Mouse (Mus musculus) erythroblast, embryonic 14.5 days (primary cell): ENCODE measurements around the gene Slamf1. TPM values are rescaled to one million over a fixed set of nuclear protein-coding genes. Genes with fewer than 3 reads are reported as not detected.

Source experiments
- H3K27me3 ChIP-seq: 2 replicates; pipeline ENCODE4 v1.6.1; 2012; ENCODE audit warnings: inconsistent platforms; ENCODE audit not compliant: control insufficient read depth
- H3K36me3 ChIP-seq: 2 replicates; pipeline ENCODE4 v1.6.1; 2012; ENCODE audit warnings: mild to moderate bottlenecking, inconsistent platforms; ENCODE audit not compliant: control insufficient read depth
- H3K4me1 ChIP-seq: 2 replicates; pipeline ENCODE4 v1.6.1; 2012; ENCODE audit warnings: inconsistent platforms; ENCODE audit not compliant: control insufficient read depth
- H3K4me3 ChIP-seq: replicated peaks from 2 replicates; pipeline ENCODE3; 2012; ENCODE audit warnings: moderate library complexity, mild to moderate bottlenecking, inconsistent platforms
- H3K9me3 ChIP-seq: 2 replicates; pipeline ENCODE4 v1.6.1; 2012; ENCODE audit warnings: low read length, inconsistent platforms, mixed read lengths; ENCODE audit not compliant: control insufficient read depth
- GATA1 ChIP-seq: IDR thresholded peaks from 2 replicates; pipeline ENCODE4 v1.6.1; 2012; ENCODE audit warnings: low read length, inconsistent platforms, mixed read lengths
- TAL1 ChIP-seq: IDR thresholded peaks from 3 replicates; pipeline ENCODE4 v1.6.1; 2012; ENCODE audit warnings: low read length, inconsistent platforms, mixed read lengths
- polyA plus RNA-seq: library from polyadenylated mRNA; stranded (reverse); fragments of >175 nt; gene quantifications from 2 replicates; pipeline ENCODE4 v1.2.3, GENCODE M21; 2012

Slamf1 gene
- polyA plus RNA-seq, 1 experiment, result 0.01 TPM

DNA sequence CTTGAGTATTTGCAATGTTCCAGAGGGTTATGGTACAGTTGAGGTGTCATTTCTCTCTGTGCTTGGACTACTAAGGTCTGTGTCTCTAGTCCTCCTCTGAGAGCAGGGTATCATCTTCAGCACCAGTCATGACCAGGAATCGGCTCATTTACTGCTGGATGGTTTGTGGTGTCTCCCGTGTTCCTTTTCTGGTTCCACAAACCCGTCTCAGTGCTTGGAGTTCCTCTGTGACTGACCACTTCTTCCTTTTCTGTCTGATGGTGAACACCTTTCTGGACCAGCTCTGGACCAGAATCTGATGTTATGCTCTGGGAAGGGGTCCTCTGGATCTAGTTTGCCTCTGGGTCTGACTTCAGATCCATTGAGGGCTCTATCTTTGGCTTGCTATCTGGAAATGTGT lies 72.6 kb downstream of the Slamf1 start, which contains the start of gene Cd84:
Gene Cd84, plus strand, starts transcription at position 210 of the 400 bp plus-strand sequence.
- Histone ChIP-seq H3K27me3 (no peaks in the 10 kb centered on the region), H3K4me3 (no peak within 1 kb of the TSS), H3K36me3 (no peaks in the 10 kb centered on the region), H3K9me3 (no peaks in the 10 kb centered on the region), H3K4me1 (no peaks in the 10 kb centered on the region)
- TF ChIP-seq TAL1, result no peak
- TF ChIP-seq GATA1, result no peak

DNA sequence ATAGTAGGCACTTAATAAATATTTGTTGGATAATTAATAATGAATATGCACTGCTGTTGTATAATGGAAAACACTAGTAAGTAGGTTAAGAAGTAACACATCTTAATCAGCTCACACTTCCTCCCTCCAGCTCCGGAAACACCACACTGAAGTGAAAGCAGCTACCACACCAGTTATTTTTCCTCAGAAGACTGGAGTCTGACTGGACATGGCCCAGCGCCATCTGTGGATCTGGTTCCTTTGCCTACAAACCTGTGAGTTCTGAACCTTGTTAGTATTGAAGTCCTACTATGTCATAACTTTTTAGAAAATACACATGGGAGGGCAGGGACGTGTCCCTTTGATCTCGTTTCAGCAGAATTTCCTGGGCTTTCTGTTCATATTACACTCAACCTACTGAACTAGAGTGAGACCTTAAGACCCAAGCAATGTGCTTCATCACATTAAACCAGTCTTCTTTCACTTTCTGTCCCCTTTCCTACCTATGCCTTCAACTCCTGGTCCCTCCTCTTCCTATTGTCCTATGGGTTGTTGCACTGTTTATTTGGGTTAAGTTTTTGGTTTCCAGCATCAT lies 73.6 kb downstream of the Slamf1 start:
- no peaks in the 10 kb centered on the region for H3K4me1 ChIP-seq
- no peak for TF ChIP-seq GATA1
- no peak for TF ChIP-seq TAL1
- H3K9me3 ChIP-seq, result no peaks in the 10 kb centered on the region
- no peaks in the 10 kb centered on the region for H3K36me3 ChIP-seq
- H3K4me3 ChIP-seq, result no peak overlapping the region
- H3K27me3 ChIP-seq, result no peaks in the 10 kb centered on the region

DNA sequence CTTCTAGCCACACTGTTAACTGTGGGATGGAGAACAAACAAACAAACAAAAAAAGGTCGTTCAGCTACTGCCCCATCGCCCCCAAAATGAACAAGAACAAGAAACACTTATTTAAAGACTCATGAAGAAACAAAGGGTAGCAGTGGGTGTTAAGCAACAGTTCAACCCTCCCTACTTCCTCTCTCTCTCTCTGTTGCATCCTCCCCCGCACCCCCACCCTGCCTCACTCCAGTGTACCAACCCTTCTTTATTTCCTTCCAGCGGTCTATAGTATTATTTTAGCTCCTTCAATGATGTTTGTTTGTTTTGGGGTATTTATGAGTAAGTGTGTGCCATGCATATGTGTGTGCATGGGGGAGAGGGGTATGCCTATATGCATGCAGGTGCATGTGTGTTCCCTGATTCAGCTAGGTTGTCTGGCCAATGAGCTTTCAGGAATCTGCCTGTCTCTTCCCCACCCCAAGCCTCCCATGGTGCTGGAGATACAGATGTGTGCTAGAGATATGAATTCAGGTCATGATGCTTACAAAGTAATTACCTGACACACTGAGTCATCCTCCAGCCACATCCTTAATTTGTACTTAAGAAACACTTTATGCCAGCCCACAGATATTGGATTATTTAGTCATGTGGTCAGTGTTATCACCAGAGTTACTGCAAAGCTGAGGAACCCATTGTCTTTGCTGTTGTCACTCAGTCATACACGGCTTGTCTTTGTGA lies 78.3 kb downstream of the Slamf1 start:
- H3K4me3 ChIP-seq, result no peak overlapping the region

DNA sequence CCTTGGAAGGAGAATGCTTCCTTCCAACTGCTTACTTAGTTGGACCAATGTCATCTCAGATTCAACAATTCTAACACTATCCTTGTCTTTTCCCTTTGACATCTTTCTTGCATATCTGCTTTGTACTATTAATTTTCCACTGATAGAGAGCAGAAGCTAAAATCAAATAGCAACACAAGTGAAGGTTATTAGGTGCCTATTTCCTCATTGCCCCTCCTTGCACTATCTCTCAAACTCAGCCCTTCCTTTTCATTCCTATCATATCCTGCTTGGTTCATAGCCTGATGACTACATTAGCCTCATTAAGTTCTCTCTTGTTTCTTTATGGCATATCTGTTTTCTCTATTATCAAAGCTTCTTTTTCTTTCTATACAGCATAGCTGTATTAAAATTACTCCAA lies 81.3 kb downstream of the Slamf1 start:
- Histone ChIP-seq H3K4me1 (no peaks in the 10 kb centered on the region), H3K4me3 (no peak overlapping the region), H3K9me3 (no peaks in the 10 kb centered on the region), H3K36me3 (no peaks in the 10 kb centered on the region), H3K27me3 (no peaks in the 10 kb centered on the region)
- TF ChIP-seq GATA1 (no peak), TAL1 (no peak)

More for the DNA sequence above, 78.3 kb downstream of the Slamf1 start:
- Histone ChIP-seq H3K9me3 (no peaks in the 10 kb centered on the region), H3K27me3 (no peaks in the 10 kb centered on the region), H3K4me1 (no peaks in the 10 kb centered on the region), H3K36me3 (no peaks in the 10 kb centered on the region)
- TF ChIP-seq GATA1 (no peak), TAL1 (no peak)

DNA sequence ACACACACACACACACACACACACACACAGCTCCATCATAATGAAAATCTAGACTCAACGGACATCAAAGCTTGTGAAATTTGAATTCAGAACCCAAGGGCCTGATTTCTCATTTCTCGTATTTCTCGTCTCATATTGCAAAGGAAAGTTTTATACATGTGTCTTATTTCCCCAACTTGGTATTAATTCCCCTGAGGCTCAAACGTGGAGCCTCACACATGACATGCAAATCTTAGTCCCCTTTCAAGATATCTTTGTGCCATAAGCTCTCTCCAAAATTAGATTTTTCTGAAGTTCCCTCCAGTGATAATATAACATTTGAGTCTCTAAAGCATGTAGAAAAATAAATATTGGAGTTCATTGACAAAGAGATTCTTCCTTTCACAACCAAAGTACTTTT lies 81.8 kb downstream of the Slamf1 start:
- TF ChIP-seq TAL1, result no peak
- no peak overlapping the region for H3K4me3 ChIP-seq
- H3K36me3 ChIP-seq, result no peaks in the 10 kb centered on the region
- no peaks in the 10 kb centered on the region for H3K4me1 ChIP-seq
- H3K9me3 ChIP-seq, result no peaks in the 10 kb centered on the region
- no peaks in the 10 kb centered on the region for H3K27me3 ChIP-seq

DNA sequence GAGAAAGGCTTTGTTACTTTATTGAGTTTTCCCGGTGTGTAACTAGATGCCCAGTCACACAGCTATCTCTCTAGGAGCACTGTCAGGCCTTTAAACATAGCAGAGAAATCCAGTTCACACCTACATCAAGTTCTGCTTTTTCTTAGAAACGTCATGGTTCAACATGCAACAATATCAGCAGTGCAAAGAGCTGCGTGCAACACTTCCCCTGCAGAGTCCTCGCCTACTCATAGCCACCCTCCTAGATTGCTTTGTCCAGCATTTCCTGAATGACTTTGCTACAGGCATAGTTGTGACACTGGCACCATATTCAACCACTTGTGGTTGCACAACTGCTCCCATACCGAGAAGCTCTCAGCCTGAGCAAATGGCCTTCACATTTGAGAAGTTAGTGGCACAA lies 82.5 kb downstream of the Slamf1 start:
- no peaks in the 10 kb centered on the region for H3K36me3 ChIP-seq
- no peaks in the 10 kb centered on the region for H3K4me1 ChIP-seq
- no peaks in the 10 kb centered on the region for H3K9me3 ChIP-seq
- H3K4me3 ChIP-seq, result no peak overlapping the region
- TF ChIP-seq TAL1 (no peak), GATA1 (no peak)
- H3K27me3 ChIP-seq, result no peaks in the 10 kb centered on the region

Other genes with a start within 250 kb of the Slamf1 start
- not detected in 2 replicates for gene Itln1, start 231.8 kb upstream of the Slamf1 start, polyA plus RNA-seq
- gene Cd244a, start 207.9 kb upstream of the Slamf1 start, polyA plus RNA-seq, result 0.02 TPM in 1 of 2 replicates, not detected in the other
- 0.01 and 0.03 TPM in 2 replicates for gene Ly9, start 159.7 kb upstream of the Slamf1 start, polyA plus RNA-seq
- not detected in 2 replicates for gene Slamf7, start 114.1 kb upstream of the Slamf1 start, polyA plus RNA-seq
- gene Cd48, start 85.1 kb upstream of the Slamf1 start, polyA plus RNA-seq, result not detected in 2 replicates
- not detected in 2 replicates for gene Cd84, start 72.6 kb downstream of the Slamf1 start, polyA plus RNA-seq
- not detected in 2 replicates for gene Gm10521, start 128.5 kb downstream of the Slamf1 start, polyA plus RNA-seq
- gene Slamf6, start 150.4 kb downstream of the Slamf1 start, polyA plus RNA-seq, result 0.01 TPM in 2 replicates